Mouse (Mus musculus): Measurements from ENCODE around the gene Med24. TPM values are rescaled to one million over a fixed set of nuclear protein-coding genes. Genes with fewer than 3 reads are reported as not detected.
A peak's percentile ranks its signal among the peaks of the same experiment; 100 is the strongest.

Med24 gene
- polyA plus RNA-seq, 1 experiment from 2014 or later: 53.0 TPM

DNA sequence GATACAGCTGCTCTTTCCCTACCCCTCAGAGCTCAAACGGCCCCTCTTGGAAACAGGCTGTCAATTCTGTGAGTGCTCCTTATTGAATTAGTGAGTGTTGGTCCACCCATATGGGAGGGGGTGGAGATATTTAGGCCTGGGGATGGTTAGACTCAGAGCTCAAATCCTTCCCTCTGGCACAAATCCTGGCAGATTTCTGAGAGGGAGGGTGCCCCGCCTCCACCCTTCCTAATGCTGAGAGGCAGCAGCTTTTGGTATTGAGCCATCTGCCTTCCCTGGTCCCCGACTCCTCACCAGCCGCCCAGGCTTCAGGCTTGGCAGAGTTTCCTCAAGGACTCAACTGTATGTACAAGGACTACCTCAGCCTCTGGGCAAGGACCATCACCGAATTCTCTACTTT is 1.9 kb upstream of the Med24 start:
- peak overlapping the region; percentile 3 for H3K27ac ChIP-seq (ENCODE audit: low read depth)
- ATAC-seq (ENCODE audit: insufficient read depth) (no peak), DNase-seq (peak; percentile 52)
- peaks cover 7% of the 10 kb centered on the region; the same call in 1 of the 2 replicates for H3K4me1 ChIP-seq (ENCODE audit: insufficient read depth)
- no peaks in the 10 kb centered on the region for H3K27me3 ChIP-seq (ENCODE audit: insufficient read depth, low read length)
- peaks cover 3% of the 10 kb centered on the region; the same call in 1 of the 2 replicates for H3K9me3 ChIP-seq (ENCODE audit: low read depth, low read length)
- no peak for TF ChIP-seq CTCF (IDR thresholded peaks at IDR 0.05; ENCODE audit: low read depth)
- 47% methylated on average over 5 of the region's 5 CpGs for WGBS
- no peak overlapping the region for H3K9ac ChIP-seq
- 0 out of 2 replicates have a peak overlapping the region, but pooled peaks have one; percentile 25 for H3K4me2 ChIP-seq
- peaks cover 14% of the 10 kb centered on the region for H3K36me3 ChIP-seq (ENCODE audit: insufficient read depth)
- no peak overlapping the region for H3K4me3 ChIP-seq (ENCODE audit: low read depth, low read length)

DNA sequence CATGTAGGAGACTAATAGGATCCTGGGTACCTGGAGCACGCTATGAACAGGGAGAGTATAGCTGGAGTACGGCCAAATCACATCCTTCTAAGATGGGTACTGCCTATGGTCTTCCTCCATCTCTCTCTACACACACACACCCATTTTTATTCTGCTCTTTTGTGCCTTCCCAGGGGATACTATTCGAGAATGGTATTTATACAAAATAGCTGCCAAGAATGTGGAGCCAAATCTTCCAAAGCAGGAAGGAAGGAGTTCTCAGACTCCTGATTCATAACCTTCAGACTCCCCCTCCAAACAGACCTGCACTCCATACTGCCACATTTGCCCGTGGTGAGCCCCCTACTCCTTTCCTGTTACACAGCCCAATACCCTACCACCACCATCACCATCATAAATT is 1.5 kb upstream of the Med24 start:
- no peak for TF ChIP-seq CTCF (IDR thresholded peaks at IDR 0.05; ENCODE audit: low read depth)
- Histone ChIP-seq H3K4me2 (0 out of 2 replicates have a peak overlapping the region, but pooled peaks have one; percentile 25), H3K4me1 (ENCODE audit: insufficient read depth) (peaks cover 7% of the 10 kb centered on the region; the same call in 1 of the 2 replicates), H3K27ac (ENCODE audit: low read depth) (peak overlapping the region; percentile 3; the same call in 1 of the 2 replicates), H3K9me3 (ENCODE audit: low read depth, low read length) (peaks cover 3% of the 10 kb centered on the region; the same call in 1 of the 2 replicates), H3K9ac (no peak overlapping the region), H3K36me3 (ENCODE audit: insufficient read depth) (peaks cover 18% of the 10 kb centered on the region), H3K27me3 (ENCODE audit: insufficient read depth, low read length) (no peaks in the 10 kb centered on the region), H3K4me3 (ENCODE audit: low read depth, low read length) (no peak overlapping the region)
- WGBS: 47% methylated on average over 4 of the region's 4 CpGs
- no peak for ATAC-seq (ENCODE audit: insufficient read depth)
- DNase-seq: no peak

DNA sequence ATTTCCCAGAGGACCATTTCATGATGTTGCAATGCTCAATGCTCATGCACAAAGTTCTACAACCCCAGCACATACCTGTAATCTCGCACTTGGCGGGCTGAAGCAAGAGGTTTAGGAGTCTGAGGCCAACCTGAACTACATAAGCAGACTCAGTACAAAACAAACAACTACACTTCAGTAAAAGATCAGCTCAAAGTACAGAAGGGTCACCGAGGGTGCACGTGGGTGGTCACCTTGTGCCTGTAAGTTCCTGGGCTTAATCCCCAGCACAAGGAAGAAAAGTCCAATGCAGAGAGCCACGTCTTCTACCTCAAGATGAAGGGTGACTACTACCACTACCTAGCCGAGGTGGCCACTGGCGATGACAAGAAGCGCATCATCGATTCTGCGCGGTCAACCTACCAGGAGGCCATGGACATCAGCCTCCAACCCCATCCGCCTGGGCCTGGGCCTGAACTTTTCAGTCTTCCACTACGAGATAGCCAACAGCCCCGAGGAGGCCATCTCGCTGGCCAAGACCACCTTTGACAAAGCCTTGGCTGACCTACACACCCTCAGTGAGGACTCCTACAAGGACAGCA is 3.2 kb downstream of the Med24 start:
- Histone ChIP-seq H3K27ac (ENCODE audit: low read depth) (no peak overlapping the region), H3K9me3 (ENCODE audit: low read depth, low read length) (no peaks in the 10 kb centered on the region), H3K36me3 (ENCODE audit: insufficient read depth) (peaks cover 30% of the 10 kb centered on the region), H3K27me3 (ENCODE audit: insufficient read depth, low read length) (no peaks in the 10 kb centered on the region), H3K4me1 (ENCODE audit: insufficient read depth) (peaks cover 25% of the 10 kb centered on the region), H3K4me3 (ENCODE audit: low read depth, low read length) (no peak overlapping the region), H3K4me2 (no peak overlapping the region), H3K9ac (no peak overlapping the region)
- TF ChIP-seq CTCF (IDR thresholded peaks at IDR 0.05; ENCODE audit: low read depth): no peak
- ATAC-seq (ENCODE audit: insufficient read depth): no peak
- WGBS: 94% methylated on average over 15 of the region's 15 CpGs
- no peak for DNase-seq

DNA sequence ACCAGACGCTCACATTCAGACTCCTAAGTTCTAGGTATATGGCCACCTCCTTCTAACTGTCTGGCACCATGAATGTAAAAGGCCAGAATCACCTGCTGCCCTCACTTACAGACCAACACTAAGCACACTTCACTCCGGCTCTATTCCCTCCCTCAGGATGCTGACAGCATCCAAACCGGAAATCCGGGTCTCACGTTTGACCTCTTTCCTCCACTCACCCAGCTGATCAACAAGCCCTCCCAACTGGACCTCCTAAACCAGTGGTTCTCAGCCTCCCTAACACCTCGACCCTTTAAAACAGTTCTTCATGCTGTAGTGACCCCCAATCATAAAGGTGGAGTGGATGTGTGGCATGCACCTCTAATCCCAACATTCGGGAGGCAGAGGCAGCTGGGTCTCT is 6.1 kb downstream of the Med24 start:
- no peak for ATAC-seq (ENCODE audit: insufficient read depth)

DNA sequence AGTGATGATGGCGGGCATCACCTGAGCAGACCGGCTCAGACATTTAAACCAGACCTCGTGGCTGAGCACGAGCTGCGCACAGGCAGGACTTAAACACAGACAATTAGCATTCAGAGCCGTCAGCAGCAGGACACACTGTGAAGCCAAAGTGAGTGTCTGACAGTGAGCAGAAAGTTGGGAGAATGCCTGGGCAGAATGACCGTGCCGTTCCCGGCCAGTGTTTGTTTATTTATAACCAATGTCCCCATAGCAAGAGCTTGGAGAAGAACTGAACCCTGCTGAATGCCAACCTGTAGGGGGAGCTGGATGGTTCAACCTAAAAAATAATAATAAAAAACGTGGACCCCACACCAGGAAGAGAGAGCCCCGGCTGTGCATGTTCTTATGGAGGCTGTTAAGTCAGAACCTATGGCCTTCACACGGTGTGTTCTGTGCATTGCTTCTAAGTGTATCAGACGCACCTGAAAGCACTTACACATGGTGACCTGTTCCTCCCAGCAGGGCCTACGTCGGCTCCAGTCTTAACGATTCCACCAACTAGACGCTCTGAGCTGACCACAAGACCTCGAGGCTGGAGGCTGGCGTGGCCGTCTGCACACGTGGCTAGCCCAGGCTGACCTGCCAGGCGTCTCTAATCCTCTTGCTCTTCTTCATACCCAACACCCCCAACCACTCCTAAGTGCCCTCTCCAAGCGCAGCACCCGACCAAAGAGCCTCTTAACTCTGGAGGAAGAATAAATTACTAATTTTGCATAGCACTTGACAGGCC is 7.6 kb downstream of the Med24 start:
- 31% methylated on average over 24 of the region's 24 CpGs for WGBS
- peak; percentile 81 for ATAC-seq (ENCODE audit: insufficient read depth)
- Histone ChIP-seq H3K9ac (no peak overlapping the region; the same call in 1 of the 2 replicates), H3K4me1 (ENCODE audit: insufficient read depth) (peaks cover 25% of the 10 kb centered on the region), H3K36me3 (ENCODE audit: insufficient read depth) (peaks cover 37% of the 10 kb centered on the region), H3K9me3 (ENCODE audit: low read depth, low read length) (no peaks in the 10 kb centered on the region), H3K4me2 (peak overlapping the region; percentile 21), H3K27ac (ENCODE audit: low read depth) (peak overlapping the region; percentile 82), H3K4me3 (ENCODE audit: low read depth, low read length) (no peak overlapping the region), H3K27me3 (ENCODE audit: insufficient read depth, low read length) (no peaks in the 10 kb centered on the region)
- TF ChIP-seq CTCF (IDR thresholded peaks at IDR 0.05; ENCODE audit: low read depth): peak; percentile 72
- peak; percentile 93 for DNase-seq

More for the DNA sequence above, 6.1 kb downstream of the Med24 start:
- H3K4me1 ChIP-seq (ENCODE audit: insufficient read depth): peaks cover 23% of the 10 kb centered on the region
- no peak overlapping the region for H3K27ac ChIP-seq (ENCODE audit: low read depth)
- peak overlapping the region; percentile 2; the same call in 1 of the 2 replicates for H3K4me2 ChIP-seq
- H3K9ac ChIP-seq: no peak overlapping the region
- no peak for TF ChIP-seq CTCF (IDR thresholded peaks at IDR 0.05; ENCODE audit: low read depth)
- 42% methylated on average over 7 of the region's 7 CpGs for WGBS
- no peaks in the 10 kb centered on the region for H3K9me3 ChIP-seq (ENCODE audit: low read depth, low read length)
- no peaks in the 10 kb centered on the region for H3K27me3 ChIP-seq (ENCODE audit: insufficient read depth, low read length)
- DNase-seq: no peak
- H3K36me3 ChIP-seq (ENCODE audit: insufficient read depth): peaks cover 36% of the 10 kb centered on the region
- no peak overlapping the region for H3K4me3 ChIP-seq (ENCODE audit: low read depth, low read length)

DNA sequence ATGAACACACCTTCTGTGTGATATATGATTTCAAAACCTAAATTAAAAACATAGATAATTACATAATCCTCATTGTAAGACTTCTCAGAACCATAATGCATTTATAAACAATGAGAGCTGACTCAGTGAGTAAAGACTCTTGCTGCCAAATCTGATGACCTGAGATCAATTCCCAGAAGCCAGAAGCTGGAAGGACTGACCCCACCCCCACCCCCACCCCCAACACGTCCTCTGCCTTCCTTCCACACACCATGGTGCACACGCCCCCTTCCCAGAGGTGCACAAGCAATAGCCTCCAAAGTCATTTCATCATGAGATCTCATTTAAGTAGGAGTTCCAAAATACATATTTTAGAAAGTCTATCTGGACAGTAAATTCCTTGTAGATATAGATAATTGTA is 8.5 kb downstream of the Med24 start:
- DNase-seq (no peak), ATAC-seq (ENCODE audit: insufficient read depth) (no peak)
- Histone ChIP-seq H3K4me3 (ENCODE audit: low read depth, low read length) (no peak overlapping the region), H3K4me2 (no peak overlapping the region), H3K36me3 (ENCODE audit: insufficient read depth) (peaks cover 39% of the 10 kb centered on the region), H3K9ac (no peak overlapping the region), H3K4me1 (ENCODE audit: insufficient read depth) (peaks cover 25% of the 10 kb centered on the region), H3K27me3 (ENCODE audit: insufficient read depth, low read length) (no peaks in the 10 kb centered on the region), H3K27ac (ENCODE audit: low read depth) (peak overlapping the region; percentile 82; the same call in 1 of the 2 replicates), H3K9me3 (ENCODE audit: low read depth, low read length) (no peaks in the 10 kb centered on the region)
- no peak for TF ChIP-seq CTCF (IDR thresholded peaks at IDR 0.05; ENCODE audit: low read depth)
- 43% methylated on average over 2 of the region's 2 CpGs for WGBS

DNA sequence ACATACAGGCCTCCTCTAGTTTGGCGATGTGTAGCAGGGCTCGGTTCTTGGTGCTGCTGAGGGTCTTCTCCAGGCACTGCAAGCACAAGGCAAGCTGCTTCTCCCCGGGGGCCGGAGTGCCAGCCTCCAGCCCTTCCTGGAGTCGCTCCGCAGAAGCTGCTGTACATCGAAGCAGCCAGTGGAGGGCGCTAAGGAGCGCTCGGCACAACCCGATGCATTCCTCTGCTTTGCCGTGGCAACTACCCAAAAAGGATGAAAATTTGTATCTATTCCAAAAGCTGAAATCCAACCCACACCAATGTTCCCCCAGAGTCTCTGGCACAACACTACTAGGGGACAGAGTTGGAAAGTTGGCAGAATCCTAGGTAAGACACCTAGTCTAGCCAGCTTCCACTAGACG is 11.3 kb downstream of the Med24 start:
- no peak overlapping the region for H3K4me3 ChIP-seq (ENCODE audit: low read depth, low read length)
- 0 out of 2 replicates have a peak overlapping the region, but pooled peaks have one; percentile 30 for H3K27ac ChIP-seq (ENCODE audit: low read depth)
- peak; percentile 84 for TF ChIP-seq CTCF (IDR thresholded peaks at IDR 0.05; ENCODE audit: low read depth)
- peaks cover 25% of the 10 kb centered on the region for H3K4me1 ChIP-seq (ENCODE audit: insufficient read depth)
- H3K27me3 ChIP-seq (ENCODE audit: insufficient read depth, low read length): no peaks in the 10 kb centered on the region
- WGBS: 20% methylated on average over 13 of the region's 13 CpGs
- H3K9ac ChIP-seq: no peak overlapping the region
- H3K9me3 ChIP-seq (ENCODE audit: low read depth, low read length): no peaks in the 10 kb centered on the region
- DNase-seq (peak; percentile 90), ATAC-seq (ENCODE audit: insufficient read depth) (no peak)
- no peak overlapping the region for H3K4me2 ChIP-seq
- H3K36me3 ChIP-seq (ENCODE audit: insufficient read depth): peaks cover 54% of the 10 kb centered on the region
